Mouse (Mus musculus): ENCODE data around the gene Mlip. TPM values are rescaled to one million over a fixed set of nuclear protein-coding genes. Genes with fewer than 3 reads are reported as not detected.
A peak's percentile ranks its signal among the peaks of the same experiment; 100 is the strongest.
"Not testable (repeated sequence)": the region's sequence is repeated elsewhere in the genome, so short reads cannot be mapped to it uniquely, and the experiment has no call there.

Gene Mlip
- polyA plus RNA-seq (2012; rRNA removed) = 0.88 and 1.1 TPM in 2 replicates

DNA sequence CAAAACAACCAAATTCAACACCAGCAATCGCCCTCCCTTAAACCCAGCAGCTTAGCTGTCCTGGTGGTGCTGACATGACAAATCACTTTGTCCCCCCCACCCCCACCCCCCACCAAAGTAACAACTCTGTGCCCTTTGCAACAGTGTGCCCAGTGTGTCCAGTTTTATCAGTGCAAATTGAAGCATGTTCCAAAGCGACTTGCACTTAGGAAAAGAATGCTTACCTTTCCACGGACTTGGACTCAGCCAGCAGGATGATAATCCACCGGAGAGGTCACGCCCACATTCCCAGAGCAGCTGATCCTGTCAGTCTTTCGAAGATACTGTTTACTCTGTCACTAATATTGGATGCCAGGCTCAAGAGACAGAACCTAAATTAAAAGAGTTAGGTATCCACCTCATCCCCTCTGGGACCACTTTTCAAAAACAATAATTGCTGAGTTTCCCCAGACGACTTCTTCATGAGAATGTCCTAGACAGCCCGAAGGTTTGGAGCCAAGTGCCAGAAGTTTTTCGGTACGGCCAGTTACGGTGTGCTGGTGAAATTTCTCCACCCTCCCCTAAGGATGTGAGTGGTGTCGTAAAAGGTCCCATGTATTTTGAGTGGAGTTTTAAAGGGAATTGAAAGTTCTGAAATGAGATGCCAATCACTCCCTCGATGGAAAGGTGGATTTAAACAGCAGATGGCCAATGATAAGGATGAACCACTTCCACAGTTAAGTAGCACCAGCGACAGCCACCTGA, at the start of gene Mlip:
Gene Mlip (minus strand): TSS at position 538 of the 744 bp plus-strand sequence.
- DNase-seq (ENCODE audit: low spot score) = no peak

DNA sequence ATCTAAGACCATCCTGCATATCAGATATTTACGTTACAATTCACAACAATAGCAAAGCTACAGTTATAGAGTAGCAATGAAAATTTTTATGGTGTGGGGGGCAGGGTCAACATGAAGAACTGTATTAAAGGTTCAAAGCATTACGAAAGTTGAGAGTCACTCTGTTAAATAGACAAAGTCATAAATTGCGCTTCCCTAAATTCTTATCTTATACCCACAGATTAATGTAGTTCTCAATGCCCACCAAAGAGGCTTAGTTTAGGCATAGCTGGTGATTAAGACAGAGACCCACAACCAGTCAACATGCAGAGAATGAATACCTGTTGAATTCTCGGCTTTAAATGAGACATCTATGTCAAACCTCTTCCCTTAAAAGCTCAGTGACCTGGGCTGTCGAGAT, 47.0 kb upstream of the Mlip start:
- DNase-seq (ENCODE audit: low spot score) = no peak

DNA sequence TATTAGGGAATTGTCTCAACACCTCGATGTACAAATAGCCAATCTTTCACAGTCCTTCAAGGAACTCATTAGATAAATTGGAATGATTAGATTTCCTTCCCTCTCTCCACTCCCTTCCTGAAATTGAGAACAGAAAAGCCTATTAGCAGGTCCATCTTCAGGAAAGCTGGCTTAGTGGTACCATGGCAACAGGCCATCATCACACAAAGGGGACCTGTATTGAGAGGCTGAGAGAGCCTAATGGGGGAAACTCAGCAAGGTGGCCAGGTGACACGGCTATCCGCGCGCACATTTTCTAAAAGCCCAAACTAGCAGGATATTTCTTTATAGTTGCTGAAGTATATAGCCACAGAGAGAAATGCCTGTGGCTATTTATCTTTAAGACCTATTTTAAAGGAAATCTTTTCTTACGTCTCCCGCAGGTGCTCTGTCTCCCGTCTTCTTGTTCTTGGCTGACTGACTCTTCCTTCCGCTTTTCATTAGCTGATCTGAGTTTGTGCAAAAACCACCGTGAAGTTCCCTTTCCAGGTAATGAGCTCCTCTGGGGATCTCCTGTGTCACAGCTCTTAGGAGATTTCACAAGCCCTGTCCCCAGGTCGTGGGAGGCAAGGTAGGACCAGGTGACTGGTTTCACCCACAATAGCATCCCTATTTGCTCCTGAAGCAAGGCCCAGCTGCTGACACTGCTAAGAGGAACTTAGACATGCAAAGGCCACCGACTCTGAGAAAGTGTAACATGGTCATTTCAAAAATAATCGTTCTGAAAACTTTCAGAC, 46.3 kb upstream of the Mlip start:
- no peak for DNase-seq (ENCODE audit: low spot score)

DNA sequence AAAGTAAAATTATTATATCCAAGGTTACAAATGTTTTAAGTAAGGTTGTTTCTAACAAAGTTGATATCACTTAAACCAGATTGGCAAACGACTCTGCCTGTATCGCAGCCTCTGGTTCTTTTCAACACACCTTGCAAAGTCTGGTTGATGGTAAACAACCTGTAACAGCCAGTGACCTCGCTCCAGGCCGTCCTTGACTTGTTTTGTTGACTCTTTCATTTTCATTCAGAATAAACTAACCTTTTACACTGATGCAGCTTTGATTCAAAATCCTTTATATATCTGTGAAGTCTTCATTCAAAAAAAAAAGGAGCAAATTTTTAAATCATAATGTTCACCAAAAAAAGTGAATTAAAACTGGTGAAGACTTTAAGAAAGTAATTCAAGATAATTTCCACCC, 44.3 kb upstream of the Mlip start:
- DNase-seq (ENCODE audit: low spot score) = no peak

DNA sequence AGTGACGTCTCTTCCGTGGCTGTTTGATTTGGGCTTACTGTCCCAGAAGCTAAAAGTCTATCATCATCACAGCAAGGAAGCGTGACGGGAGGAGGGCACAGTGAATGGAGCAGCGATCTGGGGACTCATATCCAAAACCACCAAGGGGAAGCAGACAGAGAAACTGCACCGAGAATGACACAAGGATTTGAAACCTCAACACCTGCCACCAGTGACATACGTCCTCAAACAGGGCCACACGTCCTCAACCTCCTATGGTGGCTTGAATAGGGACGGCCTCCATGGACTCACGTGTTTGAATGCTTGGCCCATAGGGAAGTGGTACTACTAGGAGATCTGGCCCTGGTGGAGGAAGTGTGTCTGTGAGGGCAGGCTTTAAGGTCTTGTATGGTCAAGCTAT, 38.5 kb upstream of the Mlip start:
- DNase-seq (ENCODE audit: low spot score) = no peak

DNA sequence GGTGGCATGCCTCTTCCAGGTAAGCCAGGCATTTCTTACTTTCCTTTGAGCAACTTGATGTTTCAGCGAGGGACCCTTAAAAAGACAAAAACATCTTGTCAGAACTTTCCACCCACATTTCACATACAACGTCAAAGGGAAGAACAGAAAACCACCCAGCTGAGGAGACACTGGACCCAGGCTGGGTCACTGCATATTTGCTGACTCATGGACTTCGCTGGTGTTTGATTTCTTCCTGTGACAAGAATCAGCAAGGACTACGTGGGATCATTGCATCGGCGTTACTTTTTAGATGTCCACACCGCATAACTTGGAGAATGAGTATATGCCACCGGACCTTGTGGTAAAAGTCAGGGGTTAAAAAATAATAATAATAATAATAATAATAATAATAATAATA, 36.2 kb upstream of the Mlip start:
- no peak for DNase-seq (ENCODE audit: low spot score)

DNA sequence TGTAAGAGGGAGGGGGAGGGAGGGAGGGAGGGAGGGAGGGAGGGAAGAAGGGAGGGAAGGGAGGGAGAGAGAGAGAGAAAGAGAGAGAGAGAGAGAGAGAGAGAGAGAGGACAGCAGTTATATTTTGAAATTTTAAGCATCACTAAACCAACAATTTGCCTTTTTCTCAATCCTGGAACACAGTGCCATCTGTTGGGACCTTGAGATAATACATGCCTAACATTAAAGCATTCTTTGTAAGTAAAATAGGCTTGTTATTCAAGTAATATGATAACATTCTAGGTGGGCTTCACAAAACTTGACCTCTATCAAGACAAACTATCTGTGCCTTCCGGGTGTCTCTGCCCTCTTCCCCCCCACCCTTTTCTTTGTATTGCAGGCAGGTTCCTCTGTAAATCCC, 34.0 kb upstream of the Mlip start:
- DNase-seq (ENCODE audit: low spot score) = no peak

DNA sequence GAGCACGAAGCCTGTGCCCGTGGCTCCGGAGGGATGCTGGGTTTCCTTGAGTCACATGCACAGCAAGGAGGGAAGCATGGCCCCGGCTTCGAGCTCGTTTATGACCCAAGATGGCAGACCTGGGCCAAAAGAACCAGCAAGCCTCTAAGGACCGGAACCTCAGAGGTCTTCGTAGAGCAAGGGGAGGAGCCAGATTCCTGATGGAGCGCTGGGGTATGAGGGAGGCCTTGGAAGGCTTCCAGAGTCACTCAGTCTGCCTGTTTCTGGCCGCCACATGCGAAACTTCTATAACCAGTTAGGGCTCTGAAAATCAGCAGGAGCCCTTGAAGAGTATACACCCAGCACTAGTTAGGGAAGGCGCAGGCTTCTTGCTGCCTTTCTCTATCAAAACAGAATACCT, 32.8 kb upstream of the Mlip start:
- DNase-seq (ENCODE audit: low spot score) = no peak

DNA sequence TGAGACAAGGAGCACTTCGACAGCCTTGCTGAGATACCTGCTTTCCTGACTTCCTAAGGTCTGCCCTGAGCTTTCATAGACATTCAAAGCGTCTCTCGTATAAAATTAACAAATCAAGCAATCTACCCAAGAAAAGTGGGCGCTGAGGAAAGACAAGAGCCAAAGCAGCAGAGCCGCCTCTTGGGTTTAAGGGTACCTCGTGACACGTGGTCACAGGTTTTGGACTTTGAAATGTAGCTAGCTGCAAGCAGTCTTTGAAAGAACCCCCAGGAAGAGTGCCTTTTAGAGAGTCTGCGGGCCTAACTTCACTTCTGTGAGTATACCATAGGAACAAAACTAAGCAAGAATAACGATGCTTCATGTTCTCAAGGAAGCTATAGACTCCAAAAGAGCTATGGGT, 31.9 kb upstream of the Mlip start:
- no peak for DNase-seq (ENCODE audit: low spot score)

DNA sequence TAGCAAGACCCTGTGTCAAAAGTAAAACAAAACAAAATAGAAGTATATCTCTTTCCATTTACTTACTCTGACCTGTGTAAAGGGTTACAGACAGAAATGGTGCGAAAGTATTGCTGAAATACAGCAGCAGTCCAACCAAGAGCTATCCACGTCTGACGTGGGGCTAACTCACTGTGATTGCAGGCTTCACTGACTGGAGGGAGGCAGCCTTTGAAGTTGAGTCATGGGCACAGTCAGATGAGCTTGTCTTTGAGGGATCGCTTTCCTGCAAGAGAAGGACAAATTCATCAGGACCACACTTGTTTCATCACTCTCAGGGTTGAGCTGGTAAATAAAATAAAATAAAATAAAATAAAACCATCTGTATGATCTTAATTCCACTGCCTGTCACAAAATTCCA, 31.2 kb upstream of the Mlip start:
- DNase-seq (ENCODE audit: low spot score) = no peak

DNA sequence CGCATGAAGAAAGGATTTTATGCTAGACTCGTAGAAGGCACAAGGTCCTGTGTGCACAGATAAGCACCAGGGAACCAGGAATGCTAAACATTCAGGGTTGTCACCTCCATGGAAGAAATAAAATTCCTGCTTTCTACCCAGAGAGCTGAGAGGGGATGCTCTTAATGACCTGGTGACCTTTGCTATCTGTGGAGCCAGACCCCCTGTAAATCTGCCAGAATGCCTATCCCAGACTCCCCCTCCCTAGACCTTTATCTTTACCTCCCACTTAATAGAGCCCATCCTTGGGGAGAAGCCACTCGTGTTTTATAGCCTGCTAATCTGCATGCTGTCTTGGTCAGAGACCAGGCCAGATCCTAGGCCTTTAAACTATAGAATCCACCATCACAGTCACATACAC, 29.7 kb upstream of the Mlip start:
- no peak for DNase-seq (ENCODE audit: low spot score)

DNA sequence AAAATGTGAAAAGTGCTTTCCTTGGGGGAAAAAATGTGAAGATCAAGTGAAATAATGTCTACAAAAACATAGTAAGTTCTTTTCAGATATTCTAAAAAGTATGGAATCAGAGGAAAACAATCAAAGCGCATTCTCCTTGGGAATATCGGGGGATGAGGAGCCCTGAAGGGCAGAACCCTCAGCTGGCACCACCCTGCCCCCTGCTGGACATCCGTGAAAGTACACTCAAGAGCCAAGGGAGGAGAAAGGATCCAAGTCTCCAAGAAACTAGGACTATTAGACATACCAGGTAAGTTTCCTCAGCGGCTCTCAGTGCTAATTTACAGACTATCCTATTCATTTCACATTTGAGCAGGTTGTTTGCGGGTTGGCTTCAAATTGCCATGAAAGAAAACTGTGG, 28.8 kb upstream of the Mlip start:
- DNase-seq (ENCODE audit: low spot score) = peak; percentile 48

DNA sequence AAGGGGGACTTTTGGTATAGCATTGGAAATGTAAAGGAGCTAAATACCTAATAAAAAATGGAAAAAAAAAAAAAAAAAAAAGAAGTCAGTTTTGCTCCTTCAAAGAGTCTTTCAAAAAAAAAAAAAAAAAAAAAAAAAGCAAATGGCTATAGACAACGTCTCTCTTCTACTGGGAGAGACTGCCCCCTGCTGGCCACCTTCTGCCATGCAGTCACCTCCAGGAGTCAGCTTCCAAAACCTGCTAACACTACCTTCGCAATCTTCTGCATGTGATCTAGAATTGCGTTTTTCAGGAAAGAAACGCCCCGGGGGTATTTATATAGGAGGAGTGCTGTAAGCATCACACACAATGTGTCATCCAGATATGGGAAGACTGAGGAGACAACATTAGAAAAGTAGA, 26.9 kb upstream of the Mlip start:
- DNase-seq (ENCODE audit: low spot score) = peak; percentile 65

DNA sequence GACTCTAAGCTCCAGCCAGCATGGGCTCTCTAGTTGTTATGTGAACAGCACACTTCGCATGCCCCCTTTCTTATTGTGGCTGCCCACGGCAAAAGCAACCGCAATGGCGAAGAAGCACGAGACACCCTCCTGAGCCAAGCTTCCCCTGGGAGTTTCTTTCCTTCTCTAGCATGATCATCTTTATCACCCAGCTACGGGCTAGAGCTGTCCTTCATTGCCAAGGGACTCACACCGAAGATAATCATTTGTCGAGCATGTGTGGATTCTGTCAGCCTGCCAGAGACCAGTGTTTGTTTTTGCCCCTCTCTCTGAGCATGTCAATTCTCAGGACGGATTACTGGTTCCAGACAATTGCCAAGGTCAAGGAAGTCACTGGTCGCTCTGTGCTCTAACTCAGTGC, 24.9 kb upstream of the Mlip start:
- no peak for DNase-seq (ENCODE audit: low spot score)

DNA sequence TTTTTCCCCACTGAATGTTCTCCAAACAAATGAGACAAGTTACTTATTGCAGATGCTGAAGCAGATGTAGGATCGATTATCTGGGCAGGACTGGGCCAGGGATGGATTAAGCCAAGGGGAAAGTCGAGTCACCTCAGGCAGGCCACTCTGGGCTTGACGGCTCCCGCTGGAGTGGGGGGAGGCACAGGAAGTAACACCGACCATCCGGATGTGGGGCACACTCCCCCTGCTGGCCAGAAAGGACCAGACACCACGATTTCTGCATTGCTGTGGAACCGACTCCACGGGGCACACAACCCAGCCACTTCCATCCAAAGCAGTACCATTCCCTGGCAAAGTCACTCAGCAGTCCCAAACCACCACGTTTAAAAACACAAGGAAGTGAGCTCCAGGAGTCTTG, 24.3 kb upstream of the Mlip start:
- DNase-seq (ENCODE audit: low spot score) = no peak

DNA sequence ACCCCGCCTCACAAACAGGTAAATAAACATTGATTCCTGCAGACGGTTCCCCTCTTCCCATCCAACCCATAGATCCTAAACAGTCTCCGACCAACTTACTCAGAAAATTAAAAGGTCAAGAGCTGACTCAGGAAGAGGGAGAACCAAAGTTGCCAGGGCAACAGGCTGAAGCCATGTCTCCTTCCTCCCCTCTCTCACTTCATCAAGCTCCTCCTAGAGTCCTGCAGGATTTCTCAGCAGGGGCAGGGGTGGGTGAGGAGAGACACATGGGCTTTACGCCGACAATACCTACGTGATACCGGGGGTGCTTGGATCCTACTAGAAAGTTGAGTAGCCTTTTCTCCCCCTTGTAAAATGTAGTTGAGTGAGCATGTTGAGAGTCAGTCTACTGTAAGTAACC, 23.8 kb upstream of the Mlip start:
- no peak for DNase-seq (ENCODE audit: low spot score)

DNA sequence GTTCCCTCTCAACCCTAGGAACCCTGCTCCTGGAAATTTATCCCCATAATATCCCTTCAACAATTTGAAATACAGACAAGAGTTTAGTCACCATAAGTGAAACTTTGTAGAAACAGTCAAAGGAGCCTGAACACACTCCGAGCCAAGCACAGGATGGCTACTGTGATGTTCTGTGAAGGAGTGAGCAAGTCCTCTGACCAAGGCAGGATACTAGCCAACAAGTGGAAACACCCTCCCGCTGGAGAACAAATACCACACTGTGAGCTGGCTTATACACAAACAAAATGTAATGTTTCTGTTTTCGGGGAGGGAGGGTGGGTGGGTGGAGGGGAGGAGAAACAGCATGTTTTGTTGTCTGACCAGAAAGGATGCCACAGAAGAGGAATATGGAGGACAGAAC, 17.9 kb upstream of the Mlip start:
- DNase-seq (ENCODE audit: low spot score) = no peak

DNA sequence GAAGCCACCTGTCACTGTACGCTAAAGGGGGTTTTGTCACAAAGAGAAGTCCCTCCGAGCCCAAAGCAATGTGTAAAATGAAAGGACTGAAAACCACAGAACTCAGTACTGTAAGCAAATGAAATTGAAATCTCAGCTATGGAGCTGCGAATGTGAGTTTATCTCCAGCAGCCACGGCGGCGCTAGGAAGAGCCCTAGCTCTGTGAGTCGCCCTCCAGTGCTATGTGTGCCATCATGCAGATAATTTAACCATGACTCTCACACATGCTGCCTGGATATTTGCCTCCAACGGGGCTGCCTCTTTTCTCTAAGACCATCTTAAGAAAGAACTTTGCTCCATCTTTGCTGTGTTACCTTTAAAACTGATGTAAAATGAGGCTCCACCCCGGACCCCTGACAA, 16.5 kb upstream of the Mlip start:
- no peak for DNase-seq (ENCODE audit: low spot score)

DNA sequence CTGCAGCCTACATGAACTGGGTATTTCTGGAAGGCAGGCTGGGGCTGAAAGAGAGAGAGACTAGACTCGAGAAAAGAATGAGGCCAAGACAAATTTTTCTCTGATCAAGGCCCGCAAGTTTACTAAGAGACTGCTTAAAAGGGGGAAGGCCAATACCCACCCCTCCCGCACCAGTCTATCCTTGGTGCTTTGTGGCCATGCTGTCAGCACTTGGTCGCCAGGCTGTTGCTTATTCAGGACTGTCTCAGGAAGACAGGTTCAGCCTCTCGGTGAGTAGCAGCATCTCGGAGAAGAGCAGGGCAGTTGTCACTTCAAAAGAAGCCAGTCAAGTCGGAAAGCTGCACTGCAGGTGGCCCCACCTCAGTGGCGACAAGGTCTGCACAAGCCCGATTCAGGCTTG, 11.9 kb upstream of the Mlip start:
- DNase-seq (ENCODE audit: low spot score) = not testable (repeated sequence)

DNA sequence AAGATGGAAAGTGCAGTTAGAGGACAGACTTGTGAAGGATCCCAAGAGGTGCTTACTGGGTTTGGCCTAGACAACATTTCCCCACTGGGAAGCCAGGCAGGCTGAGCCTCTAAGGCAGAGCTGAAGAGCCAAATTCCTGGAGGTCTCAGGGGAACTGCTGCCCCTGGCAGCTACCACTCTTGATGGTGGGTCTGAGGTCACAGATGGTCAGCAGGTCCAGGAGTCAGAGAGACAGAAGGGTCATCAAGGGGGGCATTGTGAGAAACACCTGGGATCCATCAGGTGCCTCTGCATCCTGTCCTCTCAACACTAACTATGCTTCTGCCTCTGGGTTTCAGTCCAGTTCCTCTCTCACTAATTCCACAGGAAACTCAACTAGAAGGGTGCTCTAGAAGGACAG, 10.1 kb upstream of the Mlip start:
- no peak for DNase-seq (ENCODE audit: low spot score)

DNA sequence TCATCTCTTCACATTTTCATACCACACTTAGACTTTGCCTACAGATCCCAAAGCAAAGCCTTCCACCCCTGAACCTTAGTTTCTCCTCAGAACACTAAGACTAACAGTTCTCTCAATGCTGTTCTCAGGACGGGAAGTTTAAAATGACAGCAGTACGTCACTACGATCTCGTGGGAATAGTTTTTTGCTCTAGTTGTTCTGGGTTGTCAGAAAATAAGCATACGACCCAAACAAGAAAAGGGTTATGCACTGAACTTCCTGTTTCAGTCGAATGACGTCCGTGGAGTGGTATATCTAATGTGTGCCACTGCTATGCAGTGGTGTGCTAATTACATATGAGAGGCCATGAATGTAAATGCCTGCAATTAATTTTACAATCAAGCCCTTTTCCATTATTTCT, 7.9 kb upstream of the Mlip start:
- no peak for DNase-seq (ENCODE audit: low spot score)

DNA sequence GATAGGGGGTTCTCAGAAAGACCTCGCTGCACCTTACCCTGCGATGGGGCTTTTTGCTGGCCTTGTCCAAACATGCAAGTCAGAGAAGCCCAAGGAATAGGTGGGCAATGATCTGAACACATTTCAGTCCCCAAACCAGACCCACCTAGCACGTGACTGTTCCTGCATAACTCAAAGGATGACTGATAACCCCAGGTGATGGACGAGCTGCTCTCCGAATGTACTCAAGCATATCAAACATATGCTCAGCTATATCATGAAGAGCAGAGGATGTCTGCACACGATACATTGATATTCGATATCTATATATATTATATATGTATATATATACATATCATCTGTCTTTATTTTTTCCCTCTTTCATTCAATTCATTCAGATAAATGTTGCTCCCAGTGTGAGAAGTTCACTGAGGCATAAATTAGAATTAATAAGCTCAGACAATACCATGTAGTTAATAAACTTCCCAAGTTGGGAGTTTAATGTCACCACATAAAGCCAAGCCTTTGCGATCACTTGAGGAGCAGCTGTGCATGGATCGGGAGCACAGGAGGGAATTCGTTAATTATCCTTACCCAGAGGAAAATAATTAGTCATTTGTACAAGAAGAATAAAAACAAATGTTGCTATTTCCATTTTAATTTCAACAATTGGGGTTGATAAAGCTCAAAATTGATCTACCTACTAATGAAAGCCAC, 6.7 kb upstream of the Mlip start:
- no peak for DNase-seq (ENCODE audit: low spot score)

DNA sequence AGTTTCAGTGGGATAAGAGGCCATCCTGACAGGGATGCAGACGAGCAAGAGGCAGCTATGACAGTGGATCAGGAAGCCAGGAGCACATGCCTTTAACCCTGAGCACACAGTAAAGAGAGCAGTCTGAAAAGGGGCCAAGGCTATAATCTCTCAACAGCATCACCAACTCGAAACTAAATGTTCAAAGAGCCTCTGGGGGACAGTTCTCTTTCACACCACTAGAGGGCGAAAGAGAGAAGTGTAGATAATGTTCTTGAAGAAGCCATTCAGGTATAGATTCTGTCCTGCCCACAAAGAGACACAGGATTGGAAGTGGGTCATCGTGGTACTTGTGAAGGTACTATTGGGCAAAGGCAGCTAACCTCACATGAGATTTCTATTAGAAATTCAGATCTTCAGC, 1.2 kb upstream of the Mlip start:
- no peak for DNase-seq (ENCODE audit: low spot score)

Data from urinary bladder, adult 2 months (tissue).